Mouse (Mus musculus): ENCODE results near the gene Lmbr1l.

Gene Lmbr1l

GRCm38 (mm10) chr15:98894746-98895634 is 23.0 kb downstream of the Lmbr1l start:
- DNase-seq: no peak

- DNase-seq: peak; percentile 42
These were observed 23.9 kb downstream of the Lmbr1l start, which contains the start of gene Rhebl1 for GRCm38 (mm10) chr15:98893940-98894745. TSS of gene Rhebl1 (minus strand) at chr15:98894540.

- no peak for DNase-seq
These were observed 25.0 kb downstream of the Lmbr1l start for GRCm38 (mm10) chr15:98893036-98893435.

GRCm38 (mm10) chr15:98891907-98892606 is 26.0 kb downstream of the Lmbr1l start:
- DNase-seq: peak; percentile 73

GRCm38 (mm10) chr15:98891198-98891742 is 26.8 kb downstream of the Lmbr1l start:
- DNase-seq: peak; percentile 28

- DNase-seq: no peak
These were observed 30.5 kb downstream of the Lmbr1l start for GRCm38 (mm10) chr15:98887526-98887925.

GRCm38 (mm10) chr15:98886667-98887387 is 31.2 kb downstream of the Lmbr1l start:
- DNase-seq: no peak

GRCm38 (mm10) chr15:98884106-98884505 is 33.9 kb downstream of the Lmbr1l start:
- no peak for DNase-seq

GRCm38 (mm10) chr15:98883661-98884060 is 34.4 kb downstream of the Lmbr1l start:
- no peak for DNase-seq

GRCm38 (mm10) chr15:98881656-98882008 is 36.4 kb downstream of the Lmbr1l start:
- DNase-seq: no peak

GRCm38 (mm10) chr15:98880978-98881655 is 36.9 kb downstream of the Lmbr1l start:
- DNase-seq: peak; percentile 97

- DNase-seq: no peak
These were observed 40.7 kb downstream of the Lmbr1l start for GRCm38 (mm10) chr15:98877331-98877730.

- DNase-seq: peak; percentile 93
These were observed 45.8 kb downstream of the Lmbr1l start for GRCm38 (mm10) chr15:98871916-98872888.

- no peak for DNase-seq
These were observed 46.7 kb downstream of the Lmbr1l start, which contains the start of gene Kmt2d for GRCm38 (mm10) chr15:98871070-98871915. TSS of gene Kmt2d (minus strand) at chr15:98871204.

GRCm38 (mm10) chr15:98870179-98871069 is 47.6 kb downstream of the Lmbr1l start:
- DNase-seq: peak; percentile 77

GRCm38 (mm10) chr15:98869342-98870178 is 48.5 kb downstream of the Lmbr1l start:
- no peak for DNase-seq
